Mouse (Mus musculus): ENCODE data around the gene Slc30a9.

DNA sequence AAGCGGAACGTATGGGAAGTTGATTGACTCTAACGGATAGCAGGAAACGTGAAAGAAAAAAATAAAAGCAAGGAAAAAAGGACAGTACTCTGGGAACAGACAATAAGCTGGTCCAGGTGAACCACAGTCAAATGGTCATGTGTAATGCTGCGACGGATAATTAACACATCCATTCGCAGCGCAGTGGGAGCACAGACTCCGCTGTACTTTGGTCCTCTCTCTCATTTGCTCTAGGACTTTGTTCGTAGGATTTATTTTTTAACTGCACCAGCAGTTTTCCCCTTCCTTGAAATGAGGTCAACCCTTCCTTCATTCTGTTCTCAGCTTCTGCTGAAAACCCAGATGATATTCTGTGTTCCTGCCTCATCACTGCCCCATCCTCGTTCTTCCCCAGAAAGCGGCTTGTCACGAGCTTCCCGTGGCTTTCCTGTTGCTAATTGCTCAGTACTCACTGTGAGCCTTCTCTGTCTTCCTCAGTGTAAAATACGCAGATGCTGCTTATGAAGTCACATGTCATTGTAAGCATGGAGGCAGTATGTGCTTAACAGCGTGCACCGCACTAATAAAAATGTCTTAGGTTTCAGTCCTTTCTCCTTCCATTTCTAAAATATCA is 15.0 kb downstream of the Slc30a9 start:
- TF ChIP-seq CTCF (IDR thresholded peaks at IDR 0.05; ENCODE audit: low read depth, low read length) (no peak), POLR2A (IDR thresholded peaks at IDR 0.05; ENCODE audit: borderline replicate concordance, low read depth, low read length) (no peak)
